Mouse (Mus musculus): Measurements from ENCODE around the gene H2-D1.

H2-D1 gene

GRCm38 (mm10) chr17:35257378-35257777 is 5.2 kb upstream of the H2-D1 start:
- DNase-seq (ENCODE audit: low read depth): peak; percentile 59

- peak; percentile 99 for DNase-seq (ENCODE audit: low read depth)
Measured at GRCm38 (mm10) chr17:35257824-35258491, 4.6 kb upstream of the H2-D1 start.

- DNase-seq (ENCODE audit: low read depth): peak; percentile 98
Measured at GRCm38 (mm10) chr17:35258492-35259478, 3.7 kb upstream of the H2-D1 start.

GRCm38 (mm10) chr17:35259621-35260020 is 2.9 kb upstream of the H2-D1 start:
- no peak for DNase-seq (ENCODE audit: low read depth)

GRCm38 (mm10) chr17:35261651-35262050 is 879 bp upstream of the H2-D1 start:
- DNase-seq (ENCODE audit: low read depth): no peak

- peak; percentile 52 for DNase-seq (ENCODE audit: low read depth)
Measured at GRCm38 (mm10) chr17:35263523-35263883, 973 bp downstream of the H2-D1 start.

GRCm38 (mm10) chr17:35267399-35268086 is 5.0 kb downstream of the H2-D1 start:
- DNase-seq (ENCODE audit: low read depth): no peak

GRCm38 (mm10) chr17:35269653-35270347 is 7.3 kb downstream of the H2-D1 start:
- peak; percentile 84 for DNase-seq (ENCODE audit: low read depth)

GRCm38 (mm10) chr17:35272249-35272648 is 9.7 kb downstream of the H2-D1 start:
- DNase-seq (ENCODE audit: low read depth): no peak

GRCm38 (mm10) chr17:35274770-35275169 is 12.2 kb downstream of the H2-D1 start:
- DNase-seq (ENCODE audit: low read depth): peak; percentile 83

GRCm38 (mm10) chr17:35276304-35276864 is 13.9 kb downstream of the H2-D1 start:
- no peak for DNase-seq (ENCODE audit: low read depth)

GRCm38 (mm10) chr17:35278049-35278448 is 15.5 kb downstream of the H2-D1 start:
- DNase-seq (ENCODE audit: low read depth): no peak

GRCm38 (mm10) chr17:35278957-35279688 is 16.6 kb downstream of the H2-D1 start:
- no peak for DNase-seq (ENCODE audit: low read depth)

GRCm38 (mm10) chr17:35280276-35280675 is 17.7 kb downstream of the H2-D1 start:
- DNase-seq (ENCODE audit: low read depth): no peak

- no peak for DNase-seq (ENCODE audit: low read depth)
Measured at GRCm38 (mm10) chr17:35285431-35285830, 22.9 kb downstream of the H2-D1 start.

GRCm38 (mm10) chr17:35295796-35296195 is 33.3 kb downstream of the H2-D1 start:
- DNase-seq (ENCODE audit: low read depth): peak; percentile 37

- peak; percentile 15 for DNase-seq (ENCODE audit: low read depth)
Measured at GRCm38 (mm10) chr17:35300261-35300945, 37.9 kb downstream of the H2-D1 start.

- DNase-seq (ENCODE audit: low read depth): peak; percentile 94
Measured at GRCm38 (mm10) chr17:35301645-35302258, 39.2 kb downstream of the H2-D1 start.

GRCm38 (mm10) chr17:35303271-35303670 is 40.7 kb downstream of the H2-D1 start:
- DNase-seq (ENCODE audit: low read depth): no peak

Data from 416B (cell line).